Mouse (Mus musculus) spleen, postnatal 4 days (tissue): ENCODE measurements around the gene Dlk2.
A peak's percentile ranks its signal among the peaks of the same experiment; 100 is the strongest.

ENCODE experiments used
- DNase-seq, 2 experiments: peaks; one replicate each; pipeline ENCODE4 v3.0.0; 2022; ENCODE audit warnings: low spot score in 2 of 2

Dlk2 gene

DNA sequence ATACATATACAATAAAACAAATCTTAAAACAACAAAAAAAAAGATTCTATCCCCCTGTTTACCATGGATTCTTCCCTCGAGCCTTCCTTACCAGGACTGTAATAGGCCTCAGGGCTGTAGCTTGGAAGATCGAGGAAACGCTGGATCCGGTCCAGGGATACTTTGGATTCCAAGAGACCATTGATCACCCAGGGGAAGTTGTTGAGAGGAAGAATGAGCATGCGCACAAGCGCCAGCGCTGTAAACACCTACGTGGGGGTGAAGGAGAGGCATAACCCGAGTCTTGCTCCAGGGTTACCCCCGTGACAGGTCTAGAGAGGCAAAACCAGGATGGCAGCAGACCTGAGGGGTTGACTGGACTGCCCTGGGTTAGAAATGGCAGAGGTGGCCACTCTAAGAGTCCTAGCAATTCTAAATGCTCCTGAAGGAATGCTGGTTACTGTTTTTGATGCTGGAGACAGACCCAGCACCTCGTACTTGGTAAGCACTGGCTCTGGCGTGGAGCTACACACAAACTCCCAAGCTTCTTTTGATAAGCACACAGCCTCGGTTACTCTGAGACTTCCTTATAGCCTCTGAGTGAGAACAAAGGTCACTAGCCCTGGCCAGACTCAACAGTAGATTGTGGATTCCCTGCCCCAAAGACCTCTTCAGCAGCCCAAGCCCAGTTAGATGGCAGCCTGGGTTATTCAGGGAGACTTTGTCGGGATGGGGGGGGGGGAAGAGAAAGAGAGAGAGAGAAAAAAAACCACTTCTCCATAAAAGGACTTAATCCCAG is 25.0 kb downstream of the Dlk2 start:
- DNase-seq: no peak

DNA sequence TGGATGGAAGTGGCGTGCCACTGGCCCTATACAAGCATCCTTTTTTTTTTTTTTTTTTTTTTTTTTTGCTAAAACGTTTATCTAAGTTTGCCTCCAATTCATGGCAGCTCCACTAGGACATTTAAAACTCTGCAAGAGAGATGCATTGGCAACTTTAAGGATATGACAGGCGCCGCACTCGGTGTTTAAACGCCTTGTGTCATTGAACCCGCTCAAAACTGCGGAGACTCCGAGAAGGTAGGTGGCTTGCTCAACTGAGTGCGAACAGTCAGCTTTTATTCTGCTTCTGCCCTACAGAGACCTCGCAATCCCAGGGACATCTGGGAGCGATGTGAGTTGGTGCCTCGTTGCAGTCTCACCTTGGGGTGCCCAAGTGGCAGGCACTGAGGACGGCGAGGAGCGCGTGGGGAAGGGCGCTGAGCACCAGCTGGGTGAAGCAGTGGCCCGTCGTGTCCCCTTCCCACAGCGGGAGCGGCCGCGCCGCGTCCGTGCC is 30.2 kb downstream of the Dlk2 start:
- no peak for DNase-seq

GRCm38 (mm10) chr17:46327906-46328534 is 30.8 kb downstream of the Dlk2 start, which contains the start of gene Abcc10:
Gene Abcc10, minus strand, starts transcription at chr17:46328352.
- DNase-seq: peak; percentile 95 to 96

DNA sequence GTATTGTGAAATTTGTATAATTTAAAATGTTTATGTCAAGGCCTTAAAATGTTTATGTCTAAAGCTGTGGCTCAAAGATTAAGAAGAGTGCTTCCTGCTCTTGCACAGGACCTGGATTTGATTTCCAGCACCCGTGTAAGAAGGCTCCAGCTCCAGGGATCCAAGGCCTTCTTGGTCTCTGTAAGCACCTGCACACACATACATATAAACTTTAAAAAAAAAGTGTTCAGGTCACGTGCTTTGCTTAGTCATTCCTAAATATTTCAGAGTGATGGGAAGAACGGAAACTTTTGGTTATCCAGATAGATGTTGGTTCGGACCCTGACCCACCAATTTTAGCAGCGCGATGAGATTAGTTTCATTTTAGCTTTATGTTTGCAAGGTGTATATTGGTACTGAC is 31.5 kb downstream of the Dlk2 start:
- no peak for DNase-seq

GRCm38 (mm10) chr17:46336475-46336874 is 39.3 kb downstream of the Dlk2 start:
- no peak for DNase-seq

DNA sequence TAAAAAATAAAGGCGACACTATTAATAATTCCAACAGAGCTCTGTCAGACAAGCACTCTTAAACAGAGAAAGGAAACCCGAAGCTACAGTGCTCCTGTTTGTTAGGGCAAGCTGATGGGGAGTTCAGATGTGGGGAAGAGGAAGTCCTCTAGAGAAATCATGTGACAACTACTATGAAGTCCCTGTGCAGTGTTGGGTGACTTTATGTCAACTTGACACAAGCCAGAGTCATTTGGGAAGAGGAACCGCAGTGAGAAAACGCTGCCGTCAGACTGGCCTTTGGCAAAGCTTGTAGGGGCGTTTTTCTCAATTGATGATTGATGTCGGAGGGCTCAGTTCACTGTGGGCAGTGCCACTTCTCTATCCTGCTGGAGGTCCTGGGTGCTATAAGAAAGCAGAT is 44.0 kb downstream of the Dlk2 start:
- no peak for DNase-seq

DNA sequence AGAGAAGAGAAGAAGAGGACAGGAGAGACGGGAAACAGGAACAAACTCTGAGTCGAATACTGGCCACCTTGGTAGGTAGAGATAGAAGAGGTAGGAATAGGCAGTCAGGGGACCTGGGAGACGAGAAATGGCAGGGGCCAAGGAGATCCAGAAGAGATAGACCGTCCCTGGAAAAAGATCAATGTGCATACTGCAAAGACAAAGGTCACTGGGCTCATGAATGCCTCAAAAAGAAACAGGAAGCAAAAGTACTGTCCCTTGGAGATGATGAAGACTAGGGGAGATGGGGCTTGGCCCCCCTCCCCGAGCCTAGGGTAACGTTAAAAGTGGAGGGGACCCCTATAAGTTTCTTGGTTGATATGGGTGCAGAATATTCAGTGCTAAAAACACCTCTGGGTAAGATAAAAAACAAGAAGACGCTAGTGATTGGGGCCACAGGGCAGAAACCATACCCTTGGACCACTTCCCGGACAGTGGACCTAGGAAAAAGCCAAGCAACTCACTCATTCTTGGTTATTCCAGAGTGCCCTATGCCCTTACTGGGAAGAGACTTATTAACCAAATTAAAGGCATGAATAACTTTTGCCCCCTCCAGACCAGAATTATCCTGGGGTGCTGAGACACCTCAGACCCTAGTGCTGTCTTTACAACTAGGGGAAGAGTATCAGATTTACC is 53.9 kb downstream of the Dlk2 start:
- DNase-seq: no peak
